ENCODE assay signal across 7 mouse cellular contexts in the genomic region with DNA sequence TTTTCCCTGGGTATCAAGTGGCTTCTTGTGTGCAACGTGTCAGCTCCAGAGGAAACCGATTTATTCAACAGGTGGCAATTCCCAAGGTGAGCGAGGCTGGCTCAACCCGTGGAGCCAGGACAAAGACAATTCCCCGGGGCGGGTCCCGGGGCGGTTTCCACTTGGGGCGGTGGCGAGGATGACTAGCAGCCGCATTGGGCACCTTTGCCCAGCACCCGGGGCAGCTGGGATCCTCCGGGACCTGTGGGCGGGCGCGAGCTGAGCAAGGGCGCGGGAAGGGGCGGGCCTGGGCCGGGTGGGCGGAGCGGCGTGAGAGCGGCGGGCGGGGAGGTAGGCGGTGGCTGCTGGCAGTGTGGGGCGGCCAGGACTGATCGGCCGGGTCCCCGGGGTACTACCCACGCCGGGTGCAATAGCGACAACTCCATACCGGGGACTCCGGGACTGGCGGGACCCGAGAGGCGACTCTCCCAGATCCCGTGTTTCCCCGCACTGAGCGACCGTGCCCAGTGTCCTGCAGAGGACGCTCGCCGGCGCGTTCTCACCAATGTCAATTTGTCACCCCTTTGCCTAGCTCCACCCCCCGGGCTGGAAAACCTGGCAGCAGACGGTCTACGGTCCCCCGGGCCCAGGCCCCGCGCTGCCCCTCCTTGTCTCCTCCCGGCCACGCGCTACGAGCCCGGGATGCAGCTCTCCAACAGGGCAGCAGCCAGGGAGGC. TPM values are rescaled to one million over a fixed set of nuclear protein-coding genes. Genes with fewer than 3 reads are reported as not detected.
DNase-seq lines count a peak whose midpoint lies in the region; ATAC-seq and TF ChIP-seq lines count a peak whose summit lies in the region.

No protein-coding gene starts in this region.

- no peaks in the 10 kb centered on the region for H3K9me3 ChIP-seq in intestine, postnatal 0 days (ENCODE audit: control insufficient read depth)
- H3K9me3 ChIP-seq in limb, embryonic 10.5 days (replicated peaks) = no peaks in the 10 kb centered on the region
- H3K9me3 ChIP-seq in midbrain, embryonic 12.5 days = no peaks in the 10 kb centered on the region

- TF ChIP-seq POLR2A in small intestine, adult 2 months (IDR thresholded peaks at IDR 0.05; ENCODE audit: low read depth, low read length) = no peak; the same call in 1 of the 2 replicates

- no peaks in the 10 kb centered on the region for H3K27me3 ChIP-seq in intestine, postnatal 0 days (replicated peaks; ENCODE audit: control insufficient read depth, insufficient read depth, low read length)
- H3K27me3 ChIP-seq in limb, embryonic 10.5 days (ENCODE audit: low read depth, poor library complexity, severe bottlenecking) = no peaks in the 10 kb centered on the region
- H3K27me3 ChIP-seq in midbrain, embryonic 12.5 days = no peaks in the 10 kb centered on the region
- no peaks in the 10 kb centered on the region for H3K27me3 ChIP-seq in small intestine, adult 2 months (ENCODE audit: control insufficient read depth, insufficient read depth, low read length)

- H3K4me2 ChIP-seq in intestine, postnatal 0 days (replicated peaks; ENCODE audit: low read depth) = peak overlapping the region; percentile 85
- H3K4me2 ChIP-seq in midbrain, embryonic 12.5 days (replicated peaks) = peak overlapping the region; percentile 81

- DNase-seq in adrenal gland, postnatal 10 days = peak; percentile 97
- DNase-seq in embryo, embryonic 11.5 days (ENCODE audit: low read depth, low spot score) = peak; percentile 65
- DNase-seq in gastrocnemius, postnatal 4 days (ENCODE audit: low spot score in 2 of 2) = peak; percentile 84 to 90
- peak; percentile 93 for DNase-seq in limb, embryonic 10.5 days (ENCODE audit: low spot score)

- peak overlapping the region; percentile 66 for H3K4me3 ChIP-seq in intestine, postnatal 0 days (ENCODE audit: low read depth, low read length)
- peak overlapping the region; percentile 82 for H3K4me3 ChIP-seq in limb, embryonic 10.5 days
- peak overlapping the region; percentile 55 for H3K4me3 ChIP-seq in midbrain, embryonic 12.5 days
- H3K4me3 ChIP-seq in small intestine, adult 2 months (ENCODE audit: low read depth, low read length) = peak overlapping the region; percentile 84

- 0 out of 2 replicates have a peak, but pooled peaks cover 5% of the 10 kb centered on the region for H3K4me1 ChIP-seq in intestine, postnatal 0 days (replicated peaks; ENCODE audit: control insufficient read depth, insufficient read depth, low read length)
- H3K4me1 ChIP-seq in limb, embryonic 10.5 days = peaks cover 47% of the 10 kb centered on the region
- peaks cover 7% of the 10 kb centered on the region for H3K4me1 ChIP-seq in midbrain, embryonic 12.5 days
- peaks cover 23% of the 10 kb centered on the region; the same call in 1 of the 2 replicates for H3K4me1 ChIP-seq in small intestine, adult 2 months (ENCODE audit: control insufficient read depth, insufficient read depth, insufficient read length, low read length)

- H3K9ac ChIP-seq in intestine, postnatal 0 days (ENCODE audit: low read depth, low read length) = peak overlapping the region; percentile 80
- H3K9ac ChIP-seq in midbrain, embryonic 12.5 days (replicated peaks) = peak overlapping the region; percentile 75

- 1% methylated on average over 37 of the region's 59 CpGs for WGBS in intestine, postnatal 0 days
- WGBS in limb, embryonic 10.5 days = under 1% methylated on average over 58 of the region's 59 CpGs
- WGBS in midbrain, embryonic 12.5 days = 1% methylated on average over 52 of the region's 59 CpGs
- WGBS in small intestine, adult 2 months = under 1% methylated on average over 57 of the region's 59 CpGs

- H3K27ac ChIP-seq in intestine, postnatal 0 days (ENCODE audit: low read depth, low read length) = peak overlapping the region; percentile 99
- H3K27ac ChIP-seq in limb, embryonic 10.5 days = peak overlapping the region; percentile 95
- peak overlapping the region; percentile 76 for H3K27ac ChIP-seq in midbrain, embryonic 12.5 days (replicated peaks)
- H3K27ac ChIP-seq in small intestine, adult 2 months (ENCODE audit: insufficient read depth, low read depth, low read length) = peak overlapping the region; percentile 100

- H3K36me3 ChIP-seq in intestine, postnatal 0 days (ENCODE audit: control insufficient read depth, insufficient read depth) = no peaks in the 10 kb centered on the region
- no peaks in the 10 kb centered on the region for H3K36me3 ChIP-seq in limb, embryonic 10.5 days
- no peaks in the 10 kb centered on the region for H3K36me3 ChIP-seq in midbrain, embryonic 12.5 days
- H3K36me3 ChIP-seq in small intestine, adult 2 months (ENCODE audit: control insufficient read depth, insufficient read depth, low read length) = no peaks in the 10 kb centered on the region

- TF ChIP-seq CTCF in intestine, postnatal 0 days (IDR thresholded peaks at IDR 0.05; ENCODE audit: low read depth) = peak; percentile 62
- TF ChIP-seq CTCF in small intestine, adult 2 months (IDR thresholded peaks at IDR 0.05; ENCODE audit: extremely low read depth, insufficient read length, insufficient replicate concordance, low read depth, low read length) = no peak; the same call in 1 of the 2 replicates

- peak; percentile 94 for ATAC-seq in intestine, postnatal 0 days
- ATAC-seq in midbrain, embryonic 12.5 days (ENCODE audit: low FRiP score, low read depth) = peak; percentile 95

RNA-seq across cellular contexts. Expression of gene Parp16, which starts 19.8 kb away (rescaled TPM):
- total RNA-seq in adrenal gland, postnatal 10 days (2021) = 10 to 100 TPM; 12.9 to 19.6 TPM
- 1 to 10 TPM; 8.3 to 9.1 TPM for total RNA-seq in gastrocnemius, postnatal 4 days (2021)
- polyA plus RNA-seq in intestine, postnatal 0 days (2015; fragmentation: Nextera tagmentation; extraction: Ambion mirVana) = 9.9 and 10.5 TPM in 2 replicates
- 8.7 and 9.0 TPM in 2 replicates for polyA plus RNA-seq in limb, embryonic 10.5 days (2016; fragmentation: Nextera tagmentation; extraction: Ambion mirVana)
- polyA plus RNA-seq in midbrain, embryonic 12.5 days (2016; fragmentation: Nextera tagmentation; extraction: Ambion mirVana) = 5.6 and 6.5 TPM in 2 replicates
- 10.0 and 16.3 TPM in 2 replicates for polyA plus RNA-seq in small intestine, adult 2 months (2012; rRNA removed)

RNA-seq across cellular contexts. Expression of gene Cilp, which starts 50.0 kb away (rescaled TPM):
- 10 to 100 TPM in 1 of 2 experiments, 1 to 10 TPM in 1; 8.6 to 10.9 TPM for total RNA-seq in adrenal gland, postnatal 10 days (2021)
- 10 to 100 TPM; 56.9 to 59.0 TPM for total RNA-seq in gastrocnemius, postnatal 4 days (2021)
- 0.43 TPM in 2 replicates for polyA plus RNA-seq in intestine, postnatal 0 days (2015; fragmentation: Nextera tagmentation; extraction: Ambion mirVana)
- polyA plus RNA-seq in limb, embryonic 10.5 days (2016; fragmentation: Nextera tagmentation; extraction: Ambion mirVana) = 0.05 and 0.06 TPM in 2 replicates
- polyA plus RNA-seq in midbrain, embryonic 12.5 days (2016; fragmentation: Nextera tagmentation; extraction: Ambion mirVana) = 0.09 and 0.11 TPM in 2 replicates
- polyA plus RNA-seq in small intestine, adult 2 months (2012; rRNA removed) = 1.4 and 1.7 TPM in 2 replicates

Comparison
In these comparisons a context has a peak if more than half of its experiments do, and no peak if none do; other contexts are left out.
1. Peak in every context shown above with its lines: DNase-seq, ATAC-seq, H3K4me3 ChIP-seq and H3K27ac ChIP-seq.